Mouse (Mus musculus) megakaryocyte, embryonic 14.5 days (primary cell): ENCODE measurements at regions not wholly inside any gene's neighbourhood (a gene's known extent, or its start where the extent isn't known, plus 50 kb on each side); places are given as distances from the start of the nearest gene placed in this dataset.

Source experiments
- FLI1 ChIP-seq: IDR thresholded peaks from 2 replicates; pipeline ENCODE4 v1.6.1; 2012; ENCODE audit warnings: low read length, inconsistent platforms, mixed read lengths
- GATA1 ChIP-seq: IDR thresholded peaks from 3 replicates; pipeline ENCODE4 v1.6.1; 2012; ENCODE audit warnings: mixed read lengths, low read length, inconsistent platforms, borderline replicate concordance

GRCm38 (mm10) chr19:26134385-26134784, 462.2 kb downstream of the Dmrt2 start:
- no peak for TF ChIP-seq GATA1
- no peak for TF ChIP-seq FLI1
